Mouse (Mus musculus) bone marrow, adult 2 months (tissue): ENCODE data around the gene Mrc2.

Experiments used
- CTCF ChIP-seq: fragments of 200-500 bp; IDR thresholded peaks from 2 replicates; pipeline ENCODE4 v1.5.1; 2011; ENCODE audit warnings: low read length, control low read depth; ENCODE audit not compliant: control insufficient read depth, insufficient read depth
- POLR2A ChIP-seq: fragments of 200-500 bp; IDR thresholded peaks from 2 replicates; pipeline ENCODE4 v1.6.1; 2011; ENCODE audit warnings: low read depth, mild to moderate bottlenecking, control low read depth, low read length, borderline replicate concordance; ENCODE audit not compliant: control insufficient read depth

GRCm38 (mm10) chr11:105264988-105265387 is 27.5 kb upstream of the Mrc2 start:
- TF ChIP-seq POLR2A (no peak), CTCF (no peak)
